Mouse (Mus musculus) lung, postnatal 14 days (tissue): ENCODE data around the gene Il1f9.
"Not testable (repeated sequence)": the region's sequence is repeated elsewhere in the genome, so short reads cannot be mapped to it uniquely, and the experiment has no call there.

Experiments used
- DNase-seq: peaks from one replicate; pipeline ENCODE4 v3.0.0; 2021

Il1f9 gene

DNA sequence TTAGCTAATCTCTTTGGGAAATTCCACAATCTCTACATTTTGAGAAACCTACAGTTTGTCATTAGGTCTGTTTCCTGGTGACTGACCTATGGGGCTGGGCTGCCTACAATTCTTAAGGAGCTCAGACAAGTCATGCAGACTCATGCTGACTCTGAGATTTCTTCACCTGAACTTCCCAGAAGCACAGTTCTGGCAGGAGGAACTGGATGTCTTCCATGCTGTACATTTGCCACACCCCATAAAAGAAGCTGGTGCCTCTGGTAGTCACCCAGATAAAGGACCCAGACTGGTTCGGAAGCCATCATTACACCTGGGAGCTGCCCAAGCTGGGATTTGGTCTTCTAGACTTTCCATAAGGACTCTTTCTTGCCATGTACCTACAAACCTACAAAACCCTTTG lies at the start of gene Il1f9:
TSS of gene Il1f9 (plus strand) at position 301 of the 400 bp plus-strand sequence.
- DNase-seq, result no peak

- DNase-seq, result no peak
Observed at GRCm38 (mm10) chr2:24152861-24153260, 33.4 kb upstream of the Il1f9 start, which contains the start of gene Il1f8. Gene Il1f8 (plus strand): TSS chr2:24153161.

DNA sequence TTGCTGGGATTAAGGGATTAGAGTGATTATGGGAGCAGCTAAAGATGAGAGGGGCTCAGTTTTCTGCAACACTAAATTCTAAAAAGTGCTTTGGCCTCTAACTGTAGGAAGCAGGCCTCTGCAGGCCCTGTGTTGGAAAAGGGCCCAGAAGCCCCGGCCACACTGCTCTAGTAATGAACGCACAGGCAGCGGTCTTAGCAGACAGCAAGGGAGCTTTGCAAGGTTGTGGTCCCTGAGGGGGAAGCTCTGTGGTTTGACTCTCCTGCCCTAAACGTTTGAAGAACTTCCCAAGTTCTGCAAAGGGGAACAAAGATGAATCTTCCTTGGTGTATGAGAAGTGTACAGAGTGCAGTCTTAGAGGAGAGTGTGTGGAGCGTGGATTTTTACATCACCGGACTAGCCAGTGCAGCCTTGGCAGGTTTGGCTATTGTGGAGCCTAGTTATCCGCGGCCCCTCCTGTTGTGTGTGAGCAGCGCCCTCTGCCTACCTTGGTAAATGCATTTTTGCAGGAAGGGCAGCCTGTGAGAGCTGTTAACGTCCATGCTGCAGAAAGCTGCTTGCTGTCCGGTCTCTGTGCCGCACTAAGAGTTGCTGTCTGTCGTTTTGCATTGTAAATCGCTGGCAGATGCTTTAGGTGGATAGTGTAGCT lies 4.5 kb upstream of the Il1f9 start:
- DNase-seq, result peak; percentile 10

GRCm38 (mm10) chr2:24182423-24183147 lies 3.7 kb upstream of the Il1f9 start:
- not testable (repeated sequence) for DNase-seq

GRCm38 (mm10) chr2:24184092-24184491 lies 2.2 kb upstream of the Il1f9 start:
- DNase-seq, result not testable (repeated sequence)

GRCm38 (mm10) chr2:24187585-24187984 lies 1.3 kb downstream of the Il1f9 start:
- DNase-seq, result no peak

DNA sequence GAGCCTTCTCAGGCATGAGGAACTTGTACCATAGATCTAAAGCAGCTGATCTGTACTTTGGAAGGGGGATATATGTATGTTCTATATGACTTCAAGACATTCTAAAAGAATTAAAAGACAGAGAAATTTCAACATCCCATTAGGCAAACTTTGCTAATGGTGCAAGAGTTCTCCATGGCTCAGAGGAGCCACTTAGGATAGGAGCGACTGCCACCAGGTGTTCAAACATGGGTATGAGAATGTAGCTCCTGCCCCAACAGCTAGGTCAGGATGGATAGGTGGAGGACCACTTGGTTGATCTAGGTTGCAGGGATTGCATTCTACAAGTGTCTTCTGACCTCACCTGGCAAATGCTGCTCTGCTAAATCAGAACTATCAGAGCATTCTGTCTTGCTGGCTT lies 1.9 kb downstream of the Il1f9 start:
- no peak for DNase-seq

DNA sequence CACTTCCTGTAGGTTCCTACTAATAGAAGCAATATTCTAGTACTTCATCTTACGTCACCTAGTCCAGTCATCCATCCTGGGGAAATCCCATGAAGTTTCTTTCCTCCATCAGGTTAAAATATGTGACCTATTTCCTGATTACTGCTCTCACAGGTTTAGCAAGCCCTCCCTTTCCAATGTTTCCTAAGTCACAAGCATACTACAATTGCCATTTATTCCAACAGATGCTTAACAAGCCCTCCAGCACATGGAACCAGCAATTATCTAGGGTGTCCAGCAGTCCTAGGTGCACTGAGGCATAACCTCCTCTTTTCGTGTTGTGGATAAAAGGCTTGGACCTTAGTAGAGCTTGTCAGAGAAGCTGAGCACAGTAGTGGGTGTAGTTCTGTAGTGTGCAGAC lies 28.8 kb downstream of the Il1f9 start, which contains the start of gene Il1f6:
TSS of gene Il1f6 (plus strand) at position 301 of the 400 bp plus-strand sequence.
- DNase-seq, result no peak

GRCm38 (mm10) chr2:24227191-24227590 lies 40.9 kb downstream of the Il1f9 start:
- no peak for DNase-seq
